18 mouse cellular contexts compared by ENCODE assay signal in the genomic region with DNA sequence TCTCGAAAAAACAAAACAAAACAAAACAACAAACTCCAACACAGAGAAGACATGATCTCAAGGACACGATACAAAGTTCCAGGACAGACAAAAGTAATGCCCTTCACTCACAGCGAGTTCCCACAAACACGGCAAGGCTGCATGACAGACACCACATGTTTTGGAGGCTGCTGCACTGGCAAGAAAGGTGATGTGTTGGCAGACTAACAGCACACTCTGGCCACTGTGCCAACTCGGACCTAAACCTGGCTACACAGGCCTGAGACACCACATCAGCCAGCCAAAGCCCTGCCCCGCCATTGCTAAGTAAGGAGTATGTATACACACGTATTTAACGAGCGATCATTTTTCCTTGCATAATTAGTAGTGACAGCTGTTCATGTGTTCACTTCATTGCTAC.
"Had no signal": no experiment of that assay in that cellular context is flagged by ENCODE, and none has a peak within 500 bp of the region (broad histone marks: within the 10 kb centered on the region; RNA-seq: fewer than 3 reads in every experiment).

No protein-coding gene starts in this region.

- H3K4me3 ChIP-seq: midbrain, embryonic 10.5 days; midbrain, embryonic 12.5 days; myocyte; neural tube, embryonic 13.5 days; neural tube, embryonic 15.5 days had no signal

- H3K9me3 ChIP-seq: midbrain, embryonic 10.5 days; midbrain, embryonic 12.5 days; neural tube, embryonic 13.5 days; neural tube, embryonic 15.5 days had no signal

- H3K27me3 ChIP-seq: midbrain, embryonic 12.5 days; neural tube, embryonic 13.5 days; neural tube, embryonic 15.5 days had no signal

- H3K36me3 ChIP-seq: midbrain, embryonic 10.5 days; midbrain, embryonic 12.5 days; neural tube, embryonic 13.5 days; neural tube, embryonic 15.5 days had no signal

- DNase-seq: lung, adult 18-20 months; lung, embryonic 14.5 days; lung, postnatal 10 days; lung, postnatal 4 days; midbrain, embryonic 14.5 days; retina, postnatal 1 day; right cerebral cortex, adult 18-20 months; right cerebral cortex, postnatal 25 days; right cerebral cortex, postnatal 4 days; spleen, adult 18-20 months; thymus, adult 18-20 months; thymus, postnatal 14 days; thymus, postnatal 36 days had no signal

- H3K27ac ChIP-seq: midbrain, embryonic 10.5 days; midbrain, embryonic 12.5 days; neural tube, embryonic 13.5 days; neural tube, embryonic 15.5 days had no signal
